Mouse (Mus musculus) kidney, adult 18-20 months (tissue): ENCODE data around the gene Lrfn4.
A peak's percentile ranks its signal among the peaks of the same experiment; 100 is the strongest.
"Not testable (repeated sequence)": the region's sequence is repeated elsewhere in the genome, so short reads cannot be mapped to it uniquely, and the experiment has no call there.

Experiments
- DNase-seq: peaks from one replicate; pipeline ENCODE4 v3.0.0; 2021

Gene Lrfn4

GRCm38 (mm10) chr19:4608511-4608910 is 7.0 kb downstream of the Lrfn4 start:
- no peak for DNase-seq

GRCm38 (mm10) chr19:4607406-4607805 is 8.1 kb downstream of the Lrfn4 start:
- DNase-seq = no peak

- DNase-seq = no peak
Measured at GRCm38 (mm10) chr19:4605654-4606053, 9.8 kb downstream of the Lrfn4 start.

GRCm38 (mm10) chr19:4603801-4604723 is 11.4 kb downstream of the Lrfn4 start:
- DNase-seq = peak; percentile 67

GRCm38 (mm10) chr19:4602459-4602858 is 13.0 kb downstream of the Lrfn4 start:
- no peak for DNase-seq

- DNase-seq = peak; percentile 49
Measured at GRCm38 (mm10) chr19:4596071-4596470, 19.4 kb downstream of the Lrfn4 start.

GRCm38 (mm10) chr19:4593792-4594522 is 21.5 kb downstream of the Lrfn4 start:
- DNase-seq = peak; percentile 82

GRCm38 (mm10) chr19:4590025-4590424 is 25.4 kb downstream of the Lrfn4 start:
- no peak for DNase-seq

- no peak for DNase-seq
Measured at GRCm38 (mm10) chr19:4589081-4589480, 26.4 kb downstream of the Lrfn4 start.

GRCm38 (mm10) chr19:4588430-4588829 is 27.0 kb downstream of the Lrfn4 start:
- no peak for DNase-seq

GRCm38 (mm10) chr19:4587426-4587825 is 28.0 kb downstream of the Lrfn4 start:
- DNase-seq = no peak

- not testable (repeated sequence) for DNase-seq
Measured at GRCm38 (mm10) chr19:4586783-4587182, 28.7 kb downstream of the Lrfn4 start.

GRCm38 (mm10) chr19:4583856-4584255 is 31.6 kb downstream of the Lrfn4 start:
- no peak for DNase-seq

- no peak for DNase-seq
Measured at GRCm38 (mm10) chr19:4579296-4579695, 36.2 kb downstream of the Lrfn4 start.

GRCm38 (mm10) chr19:4578799-4579198 is 36.7 kb downstream of the Lrfn4 start:
- no peak for DNase-seq

GRCm38 (mm10) chr19:4573241-4573640 is 42.2 kb downstream of the Lrfn4 start:
- DNase-seq = no peak

- DNase-seq = no peak
Measured at GRCm38 (mm10) chr19:4572467-4572866, 43.0 kb downstream of the Lrfn4 start.

GRCm38 (mm10) chr19:4572061-4572460 is 43.4 kb downstream of the Lrfn4 start:
- DNase-seq = no peak

- no peak for DNase-seq
Measured at GRCm38 (mm10) chr19:4571658-4572057, 43.8 kb downstream of the Lrfn4 start.

GRCm38 (mm10) chr19:4570815-4571214 is 44.7 kb downstream of the Lrfn4 start:
- DNase-seq = no peak

- DNase-seq = peak; percentile 69
Measured at GRCm38 (mm10) chr19:4570237-4570613, 45.2 kb downstream of the Lrfn4 start.

GRCm38 (mm10) chr19:4569356-4570236 is 45.9 kb downstream of the Lrfn4 start:
- DNase-seq = peak; percentile 44

GRCm38 (mm10) chr19:4568832-4569231 is 46.6 kb downstream of the Lrfn4 start:
- no peak for DNase-seq
